Mouse (Mus musculus): Measurements from ENCODE around the gene Spg21. TPM values are rescaled to one million over a fixed set of nuclear protein-coding genes. Genes with fewer than 3 reads are reported as not detected.
A peak's percentile ranks its signal among the peaks of the same experiment; 100 is the strongest.

Gene Spg21
- polyA plus RNA-seq, 1 experiment = 41.5 TPM

GRCm38 (mm10) chr9:65479158-65479557, 18.4 kb downstream of the Spg21 start:
- no peak for DNase-seq (ENCODE audit: low read depth)

GRCm38 (mm10) chr9:65480071-65480470, 19.3 kb downstream of the Spg21 start:
- no peak for DNase-seq (ENCODE audit: low read depth)

GRCm38 (mm10) chr9:65491476-65491875, 30.7 kb downstream of the Spg21 start:
- DNase-seq (ENCODE audit: low read depth) = peak; percentile 92

GRCm38 (mm10) chr9:65492351-65492750, 31.6 kb downstream of the Spg21 start:
- peak; percentile 79 for DNase-seq (ENCODE audit: low read depth)

GRCm38 (mm10) chr9:65492851-65493250, 32.1 kb downstream of the Spg21 start:
- peak; percentile 95 for DNase-seq (ENCODE audit: low read depth)

- DNase-seq (ENCODE audit: low read depth) = no peak
Measured at GRCm38 (mm10) chr9:65502146-65502545, 41.4 kb downstream of the Spg21 start.

GRCm38 (mm10) chr9:65502721-65503505, 42.2 kb downstream of the Spg21 start:
- no peak for DNase-seq (ENCODE audit: low read depth)

- DNase-seq (ENCODE audit: low read depth) = no peak
Measured at GRCm38 (mm10) chr9:65508449-65508848, 47.7 kb downstream of the Spg21 start.

GRCm38 (mm10) chr9:65512520-65512919, 51.8 kb downstream of the Spg21 start:
- no peak for DNase-seq (ENCODE audit: low read depth)

- DNase-seq (ENCODE audit: low read depth) = no peak
Measured at GRCm38 (mm10) chr9:65514431-65514830, 53.7 kb downstream of the Spg21 start.

GRCm38 (mm10) chr9:65514851-65515261, 54.1 kb downstream of the Spg21 start:
- no peak for DNase-seq (ENCODE audit: low read depth)

- no peak for DNase-seq (ENCODE audit: low read depth)
Measured at GRCm38 (mm10) chr9:65519807-65520504, 59.2 kb downstream of the Spg21 start, which contains the start of gene Ankdd1a. Ankdd1a (minus strand) TSS chr9:65520193.

- DNase-seq (ENCODE audit: low read depth) = no peak
Measured at GRCm38 (mm10) chr9:65520505-65520876, 59.7 kb downstream of the Spg21 start.

GRCm38 (mm10) chr9:65523611-65524364, 63.0 kb downstream of the Spg21 start:
- DNase-seq (ENCODE audit: low read depth) = no peak

GRCm38 (mm10) chr9:65525445-65526195, 64.9 kb downstream of the Spg21 start:
- DNase-seq (ENCODE audit: low read depth) = no peak

- no peak for DNase-seq (ENCODE audit: low read depth)
Measured at GRCm38 (mm10) chr9:65528417-65529038, 67.8 kb downstream of the Spg21 start.

GRCm38 (mm10) chr9:65529659-65530058, 68.9 kb downstream of the Spg21 start:
- no peak for DNase-seq (ENCODE audit: low read depth)

- no peak for DNase-seq (ENCODE audit: low read depth)
Measured at GRCm38 (mm10) chr9:65531283-65531682, 70.5 kb downstream of the Spg21 start.

GRCm38 (mm10) chr9:65532986-65533385, 72.2 kb downstream of the Spg21 start:
- DNase-seq (ENCODE audit: low read depth) = no peak

GRCm38 (mm10) chr9:65534111-65534510, 73.4 kb downstream of the Spg21 start:
- no peak for DNase-seq (ENCODE audit: low read depth)

- no peak for DNase-seq (ENCODE audit: low read depth)
Measured at GRCm38 (mm10) chr9:65535191-65535722, 74.5 kb downstream of the Spg21 start.
